Comparison of ENCODE assay signal across 13 mouse cellular contexts in the genomic region with DNA sequence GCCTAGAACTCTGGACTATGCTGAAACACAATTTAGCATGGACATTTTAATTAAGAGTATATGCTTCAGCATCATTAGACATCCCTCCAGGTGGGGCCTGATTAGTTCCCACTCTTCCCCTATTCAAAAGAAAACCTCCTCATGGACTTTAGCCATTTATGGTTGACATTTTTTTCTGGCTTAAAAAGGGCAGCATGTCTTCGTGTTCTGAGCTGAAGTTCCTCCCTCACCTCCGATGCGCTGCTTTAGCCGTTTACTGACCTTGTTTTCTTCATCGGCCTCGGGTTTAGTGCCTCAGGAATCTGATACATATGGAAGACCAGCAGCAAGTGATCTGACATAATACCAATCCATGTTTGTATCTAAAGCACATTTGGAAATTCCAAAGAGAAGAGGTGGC. TPM values are rescaled to one million over a fixed set of nuclear protein-coding genes. Genes with fewer than 3 reads are reported as not detected.
DNase-seq lines count a peak whose midpoint lies in the region; ATAC-seq and TF ChIP-seq lines count a peak whose summit lies in the region.
"Had no signal": no experiment of that assay in that cellular context is flagged by ENCODE, and none has a peak within 500 bp of the region (broad histone marks: within the 10 kb centered on the region; RNA-seq: fewer than 3 reads in every experiment).

No protein-coding gene starts in this region.

- no peak for ATAC-seq in G1E (ENCODE audit: extremely low read depth, insufficient number of reproducible peaks, low FRiP score, poor library complexity, severe bottlenecking)
- ATAC-seq in liver, embryonic 13.5 days (ENCODE audit: low read depth) = no peak
- ATAC-seq: activated CD4-positive, CD25-positive, alpha-beta regulatory T cell, adult 4 months had no signal

- peak overlapping the region; percentile 35 for H3K4me2 ChIP-seq in liver, embryonic 13.5 days

- no peak for TF ChIP-seq POLR2A in kidney, adult 2 months (IDR thresholded peaks at IDR 0.05; ENCODE audit: low read depth, low read length)
- no peak for TF ChIP-seq POLR2A in thymus, adult 2 months (IDR thresholded peaks at IDR 0.05; ENCODE audit: control insufficient read depth, extremely low read depth, insufficient read depth, low read length, poor library complexity)

- 38% methylated on average over 6 of the region's 6 CpGs for WGBS in kidney, adult 2 months
- WGBS in embryonic facial prominence, embryonic 10.5 days = 71% methylated on average over 6 of the region's 6 CpGs
- WGBS in liver, embryonic 13.5 days (ENCODE audit: insufficient replicate concordance) = 76% methylated on average over 6 of the region's 6 CpGs
- 91% methylated on average over 6 of the region's 6 CpGs for WGBS in thymus, adult 2 months

- H3K27ac ChIP-seq in kidney, adult 2 months (ENCODE audit: insufficient read depth, low read depth, low read length) = no peak overlapping the region
- H3K27ac ChIP-seq in embryonic facial prominence, embryonic 10.5 days (replicated peaks) = no peak overlapping the region
- no peak overlapping the region for H3K27ac ChIP-seq in liver, embryonic 13.5 days
- H3K27ac ChIP-seq in thymus, adult 2 months (ENCODE audit: control insufficient read depth, insufficient read depth, low read length) = no peak overlapping the region
- H3K27ac ChIP-seq: midbrain, embryonic 12.5 days; neural tube, embryonic 13.5 days had no signal

- H3K9me3 ChIP-seq in G1E (replicated peaks) = no peaks in the 10 kb centered on the region
- no peaks in the 10 kb centered on the region for H3K9me3 ChIP-seq in embryonic facial prominence, embryonic 10.5 days
- no peaks in the 10 kb centered on the region for H3K9me3 ChIP-seq in liver, embryonic 13.5 days (replicated peaks)
- H3K9me3 ChIP-seq: midbrain, embryonic 12.5 days; neural tube, embryonic 13.5 days had no signal

- no peaks in the 10 kb centered on the region for H3K27me3 ChIP-seq in kidney, adult 2 months (replicated peaks; ENCODE audit: control insufficient read depth, insufficient read depth, low read length)
- peaks cover 9% of the 10 kb centered on the region for H3K27me3 ChIP-seq in G1E (ENCODE audit: insufficient read depth, low read length)
- H3K27me3 ChIP-seq in embryonic facial prominence, embryonic 10.5 days (replicated peaks; ENCODE audit: low read depth, poor library complexity, severe bottlenecking) = peaks cover 27% of the 10 kb centered on the region
- no peaks in the 10 kb centered on the region; the same call in 1 of the 2 replicates for H3K27me3 ChIP-seq in liver, embryonic 13.5 days
- peaks cover 4% of the 10 kb centered on the region; the same call in 1 of the 2 replicates for H3K27me3 ChIP-seq in thymus, adult 2 months (ENCODE audit: control insufficient read depth, insufficient read depth, low read length)

- H3K4me1 ChIP-seq in kidney, adult 2 months (ENCODE audit: control insufficient read depth, insufficient read depth, low read length) = no peaks in the 10 kb centered on the region; the same call in 1 of the 2 replicates
- H3K4me1 ChIP-seq in G1E (ENCODE audit: insufficient read depth, low read depth, low read length) = peaks cover 49% of the 10 kb centered on the region
- peaks cover 6% of the 10 kb centered on the region; the same call in 1 of the 2 replicates for H3K4me1 ChIP-seq in embryonic facial prominence, embryonic 10.5 days
- H3K4me1 ChIP-seq in liver, embryonic 13.5 days (replicated peaks) = peaks cover 18% of the 10 kb centered on the region
- H3K4me1 ChIP-seq in thymus, adult 2 months (replicated peaks; ENCODE audit: control insufficient read depth, insufficient read depth, low read length) = no peaks in the 10 kb centered on the region

- H3K4me3 ChIP-seq in kidney, adult 2 months (ENCODE audit: insufficient read depth, low read depth, low read length) = peak overlapping the region; percentile 50
- peak overlapping the region; percentile 76 for H3K4me3 ChIP-seq in G1E (ENCODE audit: low read depth, low read length)
- peak overlapping the region; percentile 55 for H3K4me3 ChIP-seq in embryonic facial prominence, embryonic 10.5 days
- peak overlapping the region; percentile 51 for H3K4me3 ChIP-seq in liver, embryonic 13.5 days (replicated peaks)
- no peak overlapping the region for H3K4me3 ChIP-seq in thymus, adult 2 months (ENCODE audit: control insufficient read depth, insufficient read depth, low read length)
- H3K4me3 ChIP-seq: neural tube, embryonic 13.5 days had no signal

- no peak for TF ChIP-seq CTCF in kidney, adult 2 months (conservative IDR thresholded peaks at IDR 0.05; ENCODE audit: insufficient read depth, insufficient read length, low read depth, low read length)
- no peak for TF ChIP-seq CTCF in G1E (IDR thresholded peaks at IDR 0.05; ENCODE audit: low read depth, low read length)
- no peak for TF ChIP-seq CTCF in thymus, adult 2 months (IDR thresholded peaks at IDR 0.05; ENCODE audit: borderline replicate concordance, control insufficient read depth, extremely low read depth, insufficient read depth, low read length, poor library complexity)

- DNase-seq in kidney, adult 2 months = no peak
- no peak for DNase-seq in kidney, postnatal 10 days
- no peak for DNase-seq in G1E (ENCODE audit: low spot score)
- no peak for DNase-seq in embryonic facial prominence, embryonic 10.5 days (ENCODE audit: low spot score)
- no peak for DNase-seq in liver, embryonic 13.5 days
- DNase-seq in right cerebral cortex, postnatal 36 days (ENCODE audit: low spot score in 2 of 2) = no peak
- no peak for DNase-seq in thymus, adult 2 months
- DNase-seq: heart, postnatal 10 days; kidney, postnatal 14 days; right cerebral cortex, adult 18-20 months had no signal

- H3K36me3 ChIP-seq in kidney, adult 2 months (ENCODE audit: control insufficient read depth, insufficient read depth, low read length) = no peaks in the 10 kb centered on the region
- H3K36me3 ChIP-seq in G1E (replicated peaks) = peaks cover 9% of the 10 kb centered on the region
- H3K36me3 ChIP-seq in embryonic facial prominence, embryonic 10.5 days (replicated peaks) = no peaks in the 10 kb centered on the region
- no peaks in the 10 kb centered on the region for H3K36me3 ChIP-seq in liver, embryonic 13.5 days
- no peaks in the 10 kb centered on the region for H3K36me3 ChIP-seq in thymus, adult 2 months (ENCODE audit: control insufficient read depth, insufficient read depth, low read length)
- H3K36me3 ChIP-seq: midbrain, embryonic 12.5 days; neural tube, embryonic 13.5 days had no signal

- H3K9ac ChIP-seq in liver, embryonic 13.5 days = peak overlapping the region; percentile 42; the same call in 1 of the 2 replicates
- H3K9ac ChIP-seq: midbrain, embryonic 12.5 days; neural tube, embryonic 13.5 days had no signal

RNA-seq across cellular contexts. Expression of gene Rnf43, which starts 1.4 kb away (rescaled TPM):
- polyA plus RNA-seq in kidney, adult 2 months (2012; rRNA removed) = 4.0 and 4.6 TPM in 2 replicates
- total RNA-seq in G1E (2014; fragmentation: Nextera tagmentation) = 28.4 and 31.1 TPM in 2 replicates
- 13.9 and 14.8 TPM in 2 replicates for total RNA-seq in G1E (2017)
- polyA plus RNA-seq in G1E (2012) = 5.4 and 8.7 TPM in 2 replicates
- 3.2 and 3.3 TPM in 2 replicates for polyA plus RNA-seq in embryonic facial prominence, embryonic 10.5 days (2016; fragmentation: Nextera tagmentation; extraction: Ambion mirVana)
- 3.8 and 5.5 TPM in 2 replicates for polyA plus RNA-seq in liver, embryonic 13.5 days (2015; fragmentation: Nextera tagmentation; extraction: Ambion mirVana)
- polyA plus RNA-seq in thymus, adult 2 months (2012; rRNA removed) = 6.6 and 9.0 TPM in 2 replicates

RNA-seq across cellular contexts. Expression of gene Hsf5, which starts 47.0 kb away (rescaled TPM):
- 0.05 and 0.12 TPM in 2 replicates for polyA plus RNA-seq in kidney, adult 2 months (2012; rRNA removed)
- 0.45 TPM in 1 of 2 replicates, not detected in the other for total RNA-seq in G1E (2014; fragmentation: Nextera tagmentation)
- 0.05 and 0.06 TPM in 2 replicates for total RNA-seq in G1E (2017)
- polyA plus RNA-seq in G1E (2012) = not detected in 2 replicates
- polyA plus RNA-seq in embryonic facial prominence, embryonic 10.5 days (2016; fragmentation: Nextera tagmentation; extraction: Ambion mirVana) = 0.27 and 0.41 TPM in 2 replicates
- polyA plus RNA-seq in liver, embryonic 13.5 days (2015; fragmentation: Nextera tagmentation; extraction: Ambion mirVana) = 0.03 TPM in 1 of 2 replicates, not detected in the other
- 0.04 and 0.05 TPM in 2 replicates for polyA plus RNA-seq in thymus, adult 2 months (2012; rRNA removed)
